Mouse (Mus musculus): ENCODE results near the gene Nrcam.

DNA sequence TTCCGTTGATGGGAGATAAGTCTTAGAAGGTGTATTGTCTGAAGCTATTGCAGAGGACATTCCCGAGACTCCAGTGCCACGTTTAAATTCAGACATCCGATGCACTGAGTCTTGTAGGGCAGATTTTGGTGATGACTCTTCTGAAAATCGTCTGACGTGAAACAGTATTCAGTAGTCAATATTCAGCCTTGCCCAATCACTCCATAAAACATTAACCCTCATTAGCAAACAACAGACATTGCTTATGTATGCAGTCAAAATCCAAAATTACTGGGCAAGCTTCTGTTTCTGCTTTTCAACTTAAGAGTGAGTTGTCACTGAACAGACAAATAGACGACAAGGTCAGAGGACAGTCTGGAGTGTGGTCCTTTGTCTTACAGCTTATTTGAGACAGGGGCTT, 57.7 kb downstream of the Nrcam start:
- TF ChIP-seq POLR2A (IDR thresholded peaks at IDR 0.05; ENCODE audit: insufficient read length, low read depth) (no peak), MYOG (IDR thresholded peaks at IDR 0.05; ENCODE audit: control insufficient read depth in 1 of 3, insufficient read depth in 1 of 3, insufficient read length in 2 of 3, low read depth in 2 of 3) (no peak)
